Mouse (Mus musculus) forebrain, embryonic 10.5 days (tissue): ENCODE measurements around the gene Treh. TPM values are rescaled to one million over a fixed set of nuclear protein-coding genes. Genes with fewer than 3 reads are reported as not detected.
A peak's percentile ranks its signal among the peaks of the same experiment; 100 is the strongest.

Experiments
- DNase-seq: peaks from one replicate; pipeline ENCODE4 v3.0.0-alpha.2; 2017; ENCODE audit warnings: low spot score; ENCODE audit errors: extremely low spot score
- H3K27ac ChIP-seq: fragments of 300-500 bp; sonication (generic); 2 replicates; pipeline ENCODE4 v1.5.1; 2016; ENCODE audit warnings: mild to moderate bottlenecking
- H3K27me3 ChIP-seq: fragments of 300-500 bp; sonication (generic); 2 replicates; pipeline ENCODE4 v1.6.1; 2016; ENCODE audit warnings: mild to moderate bottlenecking; ENCODE audit not compliant: poor library complexity, severe bottlenecking
- H3K36me3 ChIP-seq: fragments of 300-500 bp; sonication (generic); replicated peaks from 2 replicates; pipeline ENCODE4 v1.6.1; 2016; ENCODE audit warnings: mild to moderate bottlenecking, moderate library complexity
- H3K4me1 ChIP-seq: fragments of 300-500 bp; sonication (generic); 2 replicates; pipeline ENCODE4 v1.6.1; 2016
- H3K4me3 ChIP-seq: fragments of 300-500 bp; sonication (generic); 2 replicates; pipeline ENCODE4 v1.5.1; 2016; ENCODE audit warnings: mild to moderate bottlenecking, moderate library complexity
- H3K9me3 ChIP-seq: fragments of 300-500 bp; sonication (generic); 2 replicates; pipeline ENCODE4 v1.6.1; 2016; ENCODE audit warnings: mild to moderate bottlenecking, moderate library complexity
- WGBS: fragments of 180-500 bp; shearing (Covaris S2); methylation state at CpG from one replicate; pipeline ENCODE4 v1.1.7; 2016; 5-methylcytosine and 5-hydroxymethylcytosine counted together
- polyA plus RNA-seq: library from polyadenylated mRNA; unstranded; fragments of >200 nt; fragmentation: Nextera tagmentation; extraction: Ambion mirVana; gene quantifications from 2 replicates; pipeline ENCODE4 v1.2.1, GENCODE M21; 2016

Treh gene
- polyA plus RNA-seq, 1 experiment from 2014 or later: not detected

DNA sequence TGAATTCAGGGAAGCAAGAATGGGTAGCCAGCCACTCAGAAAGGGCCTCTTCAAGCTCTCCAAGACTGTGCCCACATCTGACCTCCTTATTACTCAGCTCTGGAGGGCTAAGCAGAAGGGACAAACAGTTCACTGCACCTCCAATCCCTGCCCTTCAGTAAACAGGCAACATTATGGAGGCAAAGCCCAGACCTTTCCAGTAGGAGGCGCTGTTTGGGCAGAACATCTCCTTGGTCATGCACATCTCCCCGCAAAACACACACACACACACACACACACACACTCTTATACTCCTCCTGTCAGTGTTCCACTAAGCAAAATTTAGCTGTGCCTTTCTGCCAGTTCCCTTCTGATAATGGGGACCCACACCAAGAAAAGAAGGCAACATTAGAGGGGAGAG, 36.6 kb downstream of the Treh start:
- DNase-seq: peak; percentile 53
- Histone ChIP-seq H3K27me3 (peaks cover 14% of the 10 kb centered on the region), H3K4me3 (no peak overlapping the region), H3K9me3 (no peaks in the 10 kb centered on the region), H3K4me1 (peaks cover 24% of the 10 kb centered on the region), H3K36me3 (peaks cover 93% of the 10 kb centered on the region), H3K27ac (no peak overlapping the region)
- 45% methylated on average over 2 of the region's 2 CpGs for WGBS

DNA sequence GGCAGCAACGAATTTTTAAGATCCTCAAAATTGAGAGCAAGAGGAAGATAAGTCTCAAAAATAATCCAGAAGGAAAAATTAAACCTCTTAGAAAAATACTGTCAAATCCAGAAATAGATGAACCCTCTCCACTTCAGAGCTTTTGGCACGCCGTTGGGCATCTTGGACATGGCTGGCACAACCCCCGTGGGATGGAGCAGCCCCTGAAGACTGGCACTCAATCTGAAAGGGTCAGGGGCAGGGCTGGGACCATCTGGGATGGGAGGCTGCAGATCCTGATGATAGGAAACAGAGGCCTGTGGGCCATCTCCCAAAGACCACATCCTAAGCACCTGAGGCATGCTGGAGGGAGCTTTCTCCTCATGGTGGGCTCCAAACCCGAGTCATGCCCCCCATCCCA, 37.2 kb downstream of the Treh start:
- H3K36me3 ChIP-seq: peaks cover 93% of the 10 kb centered on the region
- H3K4me1 ChIP-seq: peaks cover 24% of the 10 kb centered on the region
- no peaks in the 10 kb centered on the region for H3K9me3 ChIP-seq
- 83% methylated on average over 5 of the region's 5 CpGs for WGBS
- H3K4me3 ChIP-seq: no peak overlapping the region
- H3K27me3 ChIP-seq: peaks cover 14% of the 10 kb centered on the region
- DNase-seq: no peak
- no peak overlapping the region for H3K27ac ChIP-seq

DNA sequence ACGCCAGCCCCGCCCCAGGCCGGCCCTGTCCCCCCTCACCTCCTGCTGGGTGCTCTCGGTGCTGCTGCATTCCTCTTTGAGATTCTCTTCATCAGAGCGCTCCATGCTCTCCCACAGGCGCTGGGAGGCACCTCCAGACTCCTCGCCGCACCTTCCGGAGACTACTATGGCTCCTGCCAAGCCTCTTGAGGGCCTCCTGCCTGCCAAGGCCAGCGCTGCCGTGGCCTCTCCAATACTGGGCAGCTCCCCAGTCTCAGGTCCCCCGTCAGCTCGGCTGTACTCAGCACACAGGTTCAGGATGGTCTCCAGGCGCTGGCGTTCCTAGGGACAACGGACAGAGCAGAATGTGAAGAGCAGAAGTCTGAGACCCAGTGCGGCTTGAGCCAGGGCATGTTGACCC, 38.6 kb downstream of the Treh start:
- DNase-seq: no peak
- H3K27me3 ChIP-seq: peaks cover 14% of the 10 kb centered on the region
- 66% methylated on average over 17 of the region's 17 CpGs for WGBS
- H3K9me3 ChIP-seq: no peaks in the 10 kb centered on the region
- H3K4me3 ChIP-seq: no peak overlapping the region
- peaks cover 24% of the 10 kb centered on the region for H3K4me1 ChIP-seq
- H3K27ac ChIP-seq: no peak overlapping the region
- peaks cover 93% of the 10 kb centered on the region for H3K36me3 ChIP-seq

DNA sequence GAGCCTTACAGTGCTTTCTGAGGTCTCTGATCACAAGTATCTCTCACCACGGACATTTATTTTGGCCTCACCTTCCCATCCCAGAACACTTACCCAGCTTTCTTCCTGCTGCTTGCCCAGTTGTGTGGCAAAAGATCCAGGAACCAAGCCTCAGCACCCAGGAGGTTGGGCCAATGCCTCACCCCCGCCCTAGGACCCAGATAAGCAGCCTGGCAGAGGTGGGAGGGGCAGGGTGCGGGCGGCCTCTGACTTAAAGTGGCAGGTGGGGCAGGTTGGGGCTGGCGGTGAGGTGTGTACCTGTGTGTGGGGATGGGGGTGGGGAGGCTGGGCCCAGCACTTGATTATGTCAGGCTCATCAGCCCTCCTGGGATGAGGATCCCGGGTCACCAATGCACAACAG, 40.0 kb downstream of the Treh start:
- Histone ChIP-seq H3K36me3 (peaks cover 93% of the 10 kb centered on the region), H3K4me3 (no peak overlapping the region), H3K9me3 (no peaks in the 10 kb centered on the region), H3K27ac (no peak overlapping the region), H3K27me3 (peaks cover 3% of the 10 kb centered on the region), H3K4me1 (peaks cover 17% of the 10 kb centered on the region)
- DNase-seq: no peak
- 86% methylated on average over 6 of the region's 6 CpGs for WGBS

DNA sequence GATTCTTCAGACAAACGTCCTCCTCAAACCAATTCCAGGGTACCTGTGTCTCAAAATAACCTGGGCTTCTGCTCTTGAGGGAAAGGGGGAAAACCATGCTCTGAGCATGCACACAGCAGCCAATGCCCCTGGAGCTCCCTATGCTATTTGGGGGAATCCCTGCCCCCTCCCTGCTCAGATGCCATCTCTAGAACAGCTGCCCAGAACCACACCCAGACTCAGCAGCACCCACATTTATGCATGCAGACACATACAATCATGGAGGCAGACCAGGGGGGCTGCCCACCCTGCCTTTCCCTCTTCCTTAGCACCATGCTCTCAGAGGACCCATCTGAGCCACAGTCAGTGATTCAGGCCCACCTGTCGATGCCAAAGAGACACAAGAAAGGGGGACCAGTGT, 40.5 kb downstream of the Treh start:
- Histone ChIP-seq H3K4me1 (peaks cover 12% of the 10 kb centered on the region), H3K27ac (no peak overlapping the region), H3K36me3 (peaks cover 96% of the 10 kb centered on the region), H3K9me3 (no peaks in the 10 kb centered on the region), H3K27me3 (no peaks in the 10 kb centered on the region), H3K4me3 (no peak overlapping the region)
- WGBS: 81% methylated on average over 2 of the region's 2 CpGs
- DNase-seq: no peak

DNA sequence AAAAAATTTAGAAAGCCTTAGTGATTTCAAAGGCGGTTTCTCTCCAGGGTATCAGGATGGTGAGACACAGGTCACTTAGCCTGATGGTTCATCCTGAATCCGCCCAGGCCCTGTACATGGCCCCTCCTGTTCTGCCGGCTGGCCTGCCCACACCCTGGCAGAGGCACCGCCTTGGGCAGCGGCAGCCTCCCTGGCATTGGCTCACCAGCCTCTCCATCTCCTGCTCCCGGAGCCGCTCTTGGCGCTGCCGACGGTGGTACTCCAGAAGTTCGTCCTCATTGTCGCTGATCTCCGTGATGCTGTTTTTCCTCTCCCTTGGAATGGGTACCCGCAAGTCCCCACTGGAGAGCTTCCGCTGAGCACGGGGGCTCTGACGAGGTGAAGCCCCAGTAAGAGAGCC, 42.1 kb downstream of the Treh start:
- no peak overlapping the region for H3K4me3 ChIP-seq
- peaks cover 83% of the 10 kb centered on the region for H3K36me3 ChIP-seq
- H3K27ac ChIP-seq: no peak overlapping the region
- WGBS: 90% methylated on average over 17 of the region's 17 CpGs
- no peaks in the 10 kb centered on the region for H3K27me3 ChIP-seq
- no peak for DNase-seq
- peaks cover 12% of the 10 kb centered on the region for H3K4me1 ChIP-seq
- H3K9me3 ChIP-seq: no peaks in the 10 kb centered on the region

DNA sequence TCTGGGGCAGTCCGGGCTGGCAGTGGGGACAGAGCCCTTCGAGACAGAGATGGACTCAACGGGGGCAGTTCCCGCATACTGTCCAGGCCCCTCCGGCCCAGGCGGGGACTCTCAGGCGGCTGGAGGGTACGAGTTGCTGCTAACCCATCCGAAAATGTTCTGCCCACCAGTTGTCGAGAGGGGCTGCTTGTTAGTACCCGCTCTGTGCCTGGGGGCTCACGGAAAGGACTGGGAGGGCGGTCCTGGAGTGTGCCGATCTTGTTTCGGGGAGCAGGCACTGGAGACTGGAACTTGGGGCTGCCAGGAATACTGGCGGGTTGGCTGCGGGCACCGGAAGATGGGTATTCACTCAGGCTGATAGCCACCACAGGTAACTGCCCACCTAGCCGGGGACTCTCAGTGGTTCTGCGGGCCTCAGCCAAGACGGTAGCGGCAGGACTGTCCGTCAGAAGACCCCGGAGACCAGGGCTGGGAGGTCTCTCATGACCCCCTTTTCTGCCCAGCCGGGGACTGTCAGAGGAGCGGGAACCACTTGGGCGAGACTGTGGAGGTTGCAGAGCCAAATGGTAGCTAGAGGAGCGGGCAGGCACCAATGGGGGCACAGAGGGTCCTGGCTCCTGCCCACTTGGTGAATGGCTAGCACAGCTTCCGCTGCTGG, 42.8 kb downstream of the Treh start:
- H3K4me1 ChIP-seq: peaks cover 19% of the 10 kb centered on the region
- H3K36me3 ChIP-seq: peaks cover 75% of the 10 kb centered on the region
- DNase-seq: no peak
- H3K4me3 ChIP-seq: no peak overlapping the region
- 92% methylated on average over 29 of the region's 29 CpGs for WGBS
- no peak overlapping the region for H3K27ac ChIP-seq
- H3K27me3 ChIP-seq: no peaks in the 10 kb centered on the region
- H3K9me3 ChIP-seq: no peaks in the 10 kb centered on the region

DNA sequence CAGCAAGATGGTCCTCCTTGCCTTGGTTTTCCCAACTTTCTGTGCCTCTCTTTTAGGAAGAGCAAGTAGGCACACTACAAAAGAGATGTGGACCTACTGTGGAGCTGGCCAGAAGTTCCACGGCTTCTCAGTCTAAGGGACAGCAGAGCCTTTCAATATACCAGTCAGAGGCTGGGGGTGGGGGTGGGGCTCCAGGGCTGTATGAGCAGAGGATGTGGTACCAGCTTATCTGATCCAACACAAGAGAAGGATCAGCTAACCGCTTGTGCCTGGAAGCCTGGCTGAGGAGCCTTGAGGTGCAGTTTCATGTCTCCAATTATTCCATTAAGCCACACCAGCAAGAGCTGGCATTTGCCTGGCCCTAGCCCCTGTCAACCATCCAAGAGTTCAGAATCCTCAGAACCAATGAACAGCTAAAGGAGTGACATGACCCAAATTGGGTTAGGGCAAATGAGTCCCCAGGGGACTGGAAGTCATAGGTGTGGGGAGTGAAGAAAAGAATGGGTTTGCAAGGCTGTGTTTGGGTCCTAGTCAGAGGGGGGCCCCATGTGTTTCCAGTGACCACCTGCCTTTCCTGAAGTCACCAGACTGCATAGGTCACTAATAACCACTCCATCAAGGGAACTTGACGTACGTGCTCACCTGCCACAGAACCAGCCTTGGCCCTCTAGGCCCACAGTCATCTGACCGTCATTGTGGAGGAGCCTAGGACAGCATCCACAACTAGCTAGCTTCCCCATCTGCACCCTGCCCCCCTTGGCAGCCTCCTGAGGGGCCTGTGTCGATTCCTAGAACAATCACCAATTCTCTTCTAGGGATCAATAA, 44.2 kb downstream of the Treh start:
- H3K27ac ChIP-seq: no peak overlapping the region
- no peaks in the 10 kb centered on the region for H3K9me3 ChIP-seq
- H3K4me1 ChIP-seq: peaks cover 33% of the 10 kb centered on the region
- H3K4me3 ChIP-seq: no peak overlapping the region
- H3K27me3 ChIP-seq: no peaks in the 10 kb centered on the region
- peaks cover 62% of the 10 kb centered on the region for H3K36me3 ChIP-seq
- no peak for DNase-seq
- 82% methylated on average over 6 of the region's 6 CpGs for WGBS

DNA sequence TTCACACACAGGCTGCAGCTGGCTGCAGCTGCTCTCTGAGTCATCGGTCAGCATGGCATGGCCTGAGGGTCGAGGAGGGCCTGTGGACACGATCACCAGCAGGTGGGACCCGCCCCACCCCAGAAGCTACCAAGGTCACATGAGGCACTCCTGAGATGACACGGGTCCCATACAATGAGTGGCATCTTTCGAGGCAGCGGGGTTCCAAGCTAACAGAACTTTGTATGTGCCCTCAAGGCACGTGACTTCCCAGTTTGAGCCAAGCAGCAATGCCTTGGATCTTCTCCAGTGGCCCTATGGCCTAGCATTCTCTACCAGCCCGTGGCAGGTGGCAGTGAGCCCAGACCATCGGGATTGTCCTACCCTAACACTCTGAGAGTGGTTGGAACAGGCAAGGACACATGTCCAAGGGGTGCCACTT, 44.8 kb downstream of the Treh start:
- 87% methylated on average over 10 of the region's 10 CpGs for WGBS
- peaks cover 55% of the 10 kb centered on the region for H3K36me3 ChIP-seq
- no peaks in the 10 kb centered on the region for H3K9me3 ChIP-seq
- no peak overlapping the region for H3K27ac ChIP-seq
- H3K27me3 ChIP-seq: no peaks in the 10 kb centered on the region
- no peak for DNase-seq
- no peak overlapping the region for H3K4me3 ChIP-seq
- peaks cover 39% of the 10 kb centered on the region for H3K4me1 ChIP-seq

DNA sequence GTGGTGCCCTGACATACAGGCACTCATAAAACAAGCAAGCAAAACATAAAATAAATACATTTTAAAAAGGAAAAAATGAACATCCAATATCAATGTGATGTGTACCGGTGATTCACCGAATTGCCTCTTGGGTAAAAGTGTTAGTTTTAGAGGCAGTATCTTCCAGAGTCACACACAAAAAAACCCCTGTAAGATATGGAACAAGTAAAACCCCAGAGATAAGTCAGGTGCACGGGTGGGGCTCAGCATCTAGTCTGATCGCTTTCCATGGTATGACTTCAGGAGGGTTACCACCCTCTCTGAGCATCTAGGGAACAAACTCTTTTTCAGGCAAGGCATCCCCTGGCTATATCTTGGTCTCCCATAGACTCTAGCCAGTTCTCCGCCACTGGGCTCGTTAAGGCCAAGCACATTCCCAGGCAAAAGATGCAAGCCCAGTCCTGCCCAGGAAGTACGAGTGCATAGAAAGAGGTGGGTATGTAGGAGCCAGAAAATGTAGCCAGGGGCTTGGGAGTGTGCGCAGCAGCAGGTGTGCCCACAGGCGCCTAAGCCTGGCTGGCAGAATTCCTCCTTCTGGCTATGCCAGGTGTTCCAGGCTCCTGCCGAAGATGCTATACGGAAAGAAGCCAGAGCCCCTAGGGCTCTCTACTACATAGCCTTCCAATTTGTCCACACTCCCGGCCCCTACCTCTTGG, 46.1 kb downstream of the Treh start:
- Histone ChIP-seq H3K4me3 (0 out of 2 replicates have a peak overlapping the region, but pooled peaks have one; percentile 2), H3K4me1 (peaks cover 52% of the 10 kb centered on the region), H3K9me3 (no peaks in the 10 kb centered on the region), H3K27ac (0 out of 2 replicates have a peak overlapping the region, but pooled peaks have one; percentile 96), H3K27me3 (no peaks in the 10 kb centered on the region), H3K36me3 (peaks cover 43% of the 10 kb centered on the region)
- WGBS: 91% methylated on average over 12 of the region's 12 CpGs
- no peak for DNase-seq

DNA sequence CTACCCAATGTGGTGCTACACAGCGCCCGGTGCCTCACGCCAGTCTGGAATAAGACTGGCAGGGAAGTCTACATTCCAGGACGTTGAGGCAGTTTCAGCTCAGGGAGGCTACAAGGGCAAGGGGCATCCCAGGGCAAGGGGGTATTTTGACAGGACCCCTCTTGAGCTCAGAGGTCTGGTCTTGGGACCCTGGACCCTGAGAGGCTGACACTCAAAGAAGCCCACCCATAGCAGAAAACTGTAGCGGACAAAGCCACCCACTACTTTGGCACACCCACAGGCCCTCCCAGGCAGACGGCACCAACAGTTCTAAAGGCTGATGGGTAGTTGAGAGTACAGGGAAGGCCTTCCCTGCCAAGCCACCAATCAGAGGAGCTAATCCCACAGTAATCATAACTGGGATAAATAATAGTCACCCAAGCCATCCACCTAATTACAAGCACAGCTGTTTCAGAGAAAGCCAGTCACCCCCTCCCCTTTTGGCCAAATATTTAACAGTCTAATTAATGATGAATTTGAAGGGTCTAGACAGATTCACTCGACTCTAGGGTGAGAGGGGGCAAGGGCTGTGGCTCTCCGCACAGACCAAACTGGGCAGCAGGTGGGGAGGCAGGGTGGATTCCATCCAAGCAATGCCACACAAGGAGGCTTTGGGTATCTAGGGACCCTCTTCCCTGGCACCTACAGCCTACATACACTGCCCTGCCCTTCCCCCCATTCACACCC, 46.8 kb downstream of the Treh start:
- H3K27me3 ChIP-seq: no peaks in the 10 kb centered on the region
- WGBS: 86% methylated on average over 8 of the region's 8 CpGs
- no peaks in the 10 kb centered on the region for H3K9me3 ChIP-seq
- H3K4me3 ChIP-seq: peak overlapping the region; percentile 78
- DNase-seq: no peak
- peaks cover 59% of the 10 kb centered on the region for H3K4me1 ChIP-seq
- peak overlapping the region; percentile 96 for H3K27ac ChIP-seq
- H3K36me3 ChIP-seq: peaks cover 36% of the 10 kb centered on the region

DNA sequence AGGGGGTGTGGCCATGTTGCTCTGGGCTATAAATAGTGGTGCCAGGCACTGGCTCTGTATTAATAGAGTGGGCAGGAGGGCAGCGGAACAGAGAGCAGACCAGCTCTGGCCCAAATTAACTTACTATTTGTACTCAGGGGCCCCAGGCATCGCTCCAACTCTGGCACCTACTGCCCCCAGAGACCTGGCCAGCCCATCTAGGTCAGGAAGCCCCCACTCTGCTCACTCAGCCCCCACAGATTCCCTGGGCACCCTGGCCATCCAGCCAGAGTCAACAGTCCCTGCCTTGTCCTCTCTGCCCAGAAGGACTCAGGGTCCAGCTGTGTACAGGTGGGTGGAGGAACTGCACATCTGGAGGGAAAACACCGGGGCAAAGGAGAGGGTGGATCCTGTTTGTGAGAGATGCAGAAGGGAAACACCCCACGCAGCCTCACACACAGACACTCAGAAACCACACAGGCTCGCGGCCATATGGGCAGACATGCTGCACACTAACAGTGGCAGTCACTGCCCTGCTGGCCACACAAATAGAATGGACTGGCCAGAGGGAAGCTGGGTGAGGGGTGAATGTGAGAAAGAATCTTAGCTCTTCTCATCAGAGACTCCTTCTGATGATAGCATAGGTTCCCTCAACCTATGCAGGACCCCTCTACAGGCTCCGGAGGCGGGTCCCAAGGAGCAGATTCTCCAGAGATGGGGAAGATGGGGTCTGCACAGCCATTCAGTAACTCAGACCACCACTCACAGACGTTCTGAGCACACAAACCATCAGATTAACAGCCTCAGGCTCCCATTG, 47.5 kb downstream of the Treh start:
- Histone ChIP-seq H3K27ac (peak overlapping the region; percentile 96), H3K36me3 (peaks cover 28% of the 10 kb centered on the region), H3K27me3 (no peaks in the 10 kb centered on the region), H3K9me3 (no peaks in the 10 kb centered on the region), H3K4me3 (peak overlapping the region; percentile 78), H3K4me1 (peaks cover 66% of the 10 kb centered on the region)
- whole genome bisulfite sequencing: 29% methylated on average over 9 of the region's 9 CpGs
- DNase-seq: no peak
